Mouse (Mus musculus) stomach, postnatal 0 days (tissue): ENCODE results near the gene Ear6.

ENCODE experiments used
- CTCF ChIP-seq: IDR thresholded peaks from 2 replicates; pipeline ENCODE4 v1.5.1; 2016; ENCODE audit warnings: antibody characterized with exemption, low read depth, mild to moderate bottlenecking, moderate library complexity
- EP300 ChIP-seq: optimal IDR thresholded peaks from 2 replicates; pipeline ENCODE3; 2016; ENCODE audit warnings: antibody characterized with exemption

DNA sequence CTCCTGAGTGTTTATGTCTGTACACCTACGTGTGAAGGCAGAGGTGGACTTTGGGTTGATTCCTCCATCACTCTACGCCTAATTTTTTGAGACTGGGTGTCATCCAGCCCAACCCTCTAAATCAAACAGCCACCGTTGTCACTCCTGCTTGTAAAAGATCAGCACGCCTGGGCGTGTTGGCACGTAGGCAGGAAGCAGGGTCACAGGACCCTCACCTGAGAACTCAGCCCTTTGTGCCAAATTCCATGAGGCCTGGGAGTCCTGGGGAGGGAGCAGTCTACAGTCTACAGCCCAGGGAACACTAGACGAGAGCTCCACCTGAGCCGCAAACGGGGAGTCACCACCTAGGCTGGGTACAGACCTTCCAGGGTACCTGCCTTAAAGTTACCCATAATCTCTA is 50.3 kb downstream of the Ear6 start:
- no peak for TF ChIP-seq CTCF
- TF ChIP-seq EP300: no peak
